Mouse (Mus musculus) embryo, embryonic 11.5 days (tissue): Measurements from ENCODE around the gene Coq8a.

Experiments
- DNase-seq: peaks from one replicate; pipeline ENCODE4 v3.0.0-alpha.2; 2012; ENCODE audit warnings: low read depth, low spot score

Gene Coq8a

DNA sequence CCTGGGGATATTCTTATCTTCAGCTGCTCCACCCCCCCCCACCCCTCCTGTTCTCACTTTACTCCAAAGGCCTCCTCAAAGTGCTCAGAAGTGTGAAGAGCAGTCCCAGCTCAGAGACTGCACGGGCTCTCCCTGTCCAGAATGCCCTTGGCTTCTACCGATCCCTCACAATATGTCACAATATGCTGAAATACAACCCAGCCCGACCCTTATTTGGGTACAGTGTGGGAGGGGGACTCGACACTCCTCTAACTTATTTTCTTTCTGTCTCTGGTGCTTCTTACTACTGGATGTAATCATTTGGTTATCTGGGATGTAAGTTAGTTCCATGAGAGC, 281 bp upstream of the Coq8a start:
- DNase-seq, result no peak

GRCm38 (mm10) chr1:180197956-180198355, 1.4 kb downstream of the Coq8a start:
- no peak for DNase-seq

GRCm38 (mm10) chr1:180196508-180196907, 2.9 kb downstream of the Coq8a start:
- no peak for DNase-seq

DNA sequence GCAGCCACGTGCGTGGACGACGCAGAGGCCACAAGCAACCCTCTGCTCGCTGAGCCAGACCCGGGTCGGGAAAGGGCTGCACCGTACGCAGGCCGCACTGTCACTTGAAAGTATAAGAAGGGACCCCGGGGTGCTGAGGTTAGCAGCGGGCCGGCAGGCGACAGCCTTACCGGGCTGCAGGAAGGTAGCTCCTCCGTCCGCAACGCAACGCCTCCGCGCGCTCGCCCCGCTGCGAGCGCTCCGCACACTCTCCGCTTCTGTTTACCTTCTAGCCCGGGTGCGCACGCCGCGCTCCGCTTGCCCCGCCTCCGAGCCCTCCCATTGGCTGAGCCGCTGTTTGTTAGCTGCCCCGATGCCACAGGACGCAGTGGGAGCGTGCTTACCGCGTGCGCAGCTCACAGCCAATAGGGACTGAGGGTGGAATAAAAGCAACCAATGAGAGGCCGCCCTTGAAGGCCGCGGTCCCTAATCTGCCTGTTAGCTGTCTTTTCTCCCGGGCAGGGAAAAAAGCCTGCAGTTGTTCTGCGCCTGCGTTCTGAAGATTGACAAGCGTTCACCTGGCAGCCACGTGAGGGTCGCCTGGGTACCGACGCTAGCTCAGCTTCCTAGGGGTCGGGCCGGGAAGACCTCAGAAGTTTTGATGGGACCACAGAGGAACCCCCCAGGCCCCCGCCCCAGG, 3.6 kb downstream of the Coq8a start:
- DNase-seq, result peak; percentile 92

- no peak for DNase-seq
Observed at GRCm38 (mm10) chr1:180194781-180195471, 4.5 kb downstream of the Coq8a start.

GRCm38 (mm10) chr1:180194048-180194447, 5.4 kb downstream of the Coq8a start:
- no peak for DNase-seq

DNA sequence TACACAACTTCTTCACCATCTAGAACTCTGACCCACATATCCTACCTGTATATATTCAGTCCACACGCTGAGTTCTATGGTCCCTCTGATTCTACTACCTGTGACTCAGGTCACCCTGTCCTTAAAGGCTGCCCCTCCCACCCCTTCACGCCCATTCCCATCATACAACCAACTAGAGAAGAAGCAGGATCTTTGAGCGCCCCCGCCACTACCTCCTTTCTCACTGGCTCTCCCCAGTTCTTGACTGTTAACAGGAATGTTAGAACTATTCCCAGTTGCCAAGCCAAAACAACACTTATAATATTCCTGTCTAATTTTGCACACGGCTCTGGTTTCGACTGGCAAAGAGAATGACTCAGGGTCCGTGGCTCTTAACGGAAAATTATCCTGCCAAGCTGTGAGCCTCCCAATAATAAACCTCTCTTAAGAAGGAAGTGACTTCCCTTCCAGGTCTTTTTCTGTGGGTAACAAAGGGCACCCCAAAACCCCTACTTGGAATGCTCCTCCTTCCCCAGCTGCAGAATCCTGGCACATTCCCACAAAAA, 5.9 kb downstream of the Coq8a start:
- DNase-seq, result no peak

GRCm38 (mm10) chr1:180192866-180193265, 6.5 kb downstream of the Coq8a start:
- DNase-seq, result no peak

DNA sequence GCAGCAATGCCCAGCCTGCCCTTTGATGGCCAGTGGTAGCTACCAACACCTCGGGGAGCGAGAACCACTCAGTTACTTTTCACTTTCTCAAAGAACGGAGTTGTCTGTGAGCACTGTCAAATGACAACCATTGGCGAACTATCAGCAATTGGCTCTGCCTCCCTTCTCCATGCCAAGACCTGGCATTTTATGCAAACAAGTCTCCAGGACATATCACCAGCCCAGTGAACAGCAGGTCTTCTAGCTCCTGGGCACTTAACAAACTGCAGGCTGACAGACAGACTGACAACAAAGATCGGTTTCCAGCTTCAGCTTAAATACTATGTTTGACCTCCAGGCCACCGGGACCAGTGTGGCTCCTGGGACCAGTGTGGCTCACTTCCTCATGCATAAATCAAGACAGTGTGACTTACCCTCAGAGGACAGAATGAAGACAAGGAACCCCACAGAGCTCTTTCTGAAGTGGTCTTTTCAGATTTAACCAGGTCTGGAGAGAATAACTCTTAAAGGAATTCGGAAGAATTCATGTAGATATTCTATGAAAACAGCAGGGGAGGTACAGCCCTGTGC, 7.7 kb downstream of the Coq8a start:
- no peak for DNase-seq

- DNase-seq, result no peak
Observed at GRCm38 (mm10) chr1:180191112-180191511, 8.3 kb downstream of the Coq8a start.

DNA sequence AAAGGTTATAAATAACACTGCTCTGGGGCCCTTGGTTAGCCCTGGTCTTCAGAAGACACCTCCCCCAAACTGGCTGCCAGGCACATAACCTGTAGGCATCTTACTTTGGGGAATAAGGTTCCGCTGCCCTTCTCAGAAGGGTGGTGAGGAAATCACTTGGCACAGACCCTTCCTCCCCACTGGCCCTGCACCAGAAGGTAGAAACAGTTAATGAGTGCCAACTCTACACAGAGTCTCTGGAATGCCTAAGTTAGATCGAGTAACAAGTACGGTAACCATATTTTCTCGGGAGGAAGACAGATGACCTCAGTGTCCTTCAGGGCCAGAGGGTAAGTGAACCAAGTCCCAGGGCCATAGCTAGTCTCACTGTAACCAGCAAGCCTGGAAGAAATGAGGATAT, 10.5 kb downstream of the Coq8a start:
- no peak for DNase-seq

DNA sequence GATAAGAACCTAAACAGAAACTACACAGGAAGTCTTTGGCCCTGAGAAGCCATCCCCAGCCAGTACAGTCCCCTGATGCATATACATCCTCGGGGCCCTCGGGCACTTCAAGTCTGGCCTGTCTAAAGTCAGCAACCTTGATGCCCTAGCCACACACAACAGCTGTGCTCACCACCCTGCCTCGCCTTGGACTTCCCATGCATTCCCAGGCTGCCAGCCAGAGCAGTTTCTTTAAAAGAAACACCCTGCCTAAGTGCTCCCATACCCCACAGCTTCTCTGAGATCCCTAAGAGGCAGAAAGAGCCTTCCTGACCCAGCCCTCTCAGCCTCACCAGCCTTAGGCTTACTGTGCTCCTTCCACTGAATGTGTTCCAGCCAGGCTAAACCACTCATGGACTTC, 13.0 kb downstream of the Coq8a start:
- no peak for DNase-seq

GRCm38 (mm10) chr1:180185877-180186276, 13.5 kb downstream of the Coq8a start:
- no peak for DNase-seq

GRCm38 (mm10) chr1:180184768-180185167, 14.6 kb downstream of the Coq8a start:
- DNase-seq, result no peak

DNA sequence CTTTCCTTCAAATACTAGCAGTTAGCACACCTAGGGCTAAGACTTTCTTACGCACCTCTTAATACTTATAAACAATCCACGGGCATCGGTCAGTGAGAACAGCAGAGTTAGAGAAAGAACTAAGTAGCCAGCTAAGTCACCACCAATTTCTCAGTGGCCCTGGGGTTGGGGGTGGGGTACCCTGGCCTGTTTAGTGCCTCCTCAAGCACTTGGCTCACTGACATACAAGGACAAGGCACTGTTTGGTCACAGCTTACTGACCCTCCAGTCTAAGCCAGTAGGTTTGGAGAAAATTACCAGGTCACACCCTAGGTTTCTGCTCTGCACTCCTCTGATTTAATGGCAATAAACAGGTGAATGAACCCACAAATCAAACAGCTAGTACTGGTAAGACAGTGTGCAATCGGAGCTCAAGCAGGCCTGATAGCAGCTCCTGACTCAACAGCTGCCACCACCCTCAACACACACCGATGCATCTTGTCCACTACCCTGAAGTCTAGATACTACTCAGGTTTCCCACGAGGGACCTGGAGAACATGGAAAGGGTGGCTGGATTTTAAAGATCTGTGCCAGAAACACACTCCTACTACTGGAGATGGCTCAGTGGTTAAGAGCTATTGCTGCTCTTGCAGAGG, 15.8 kb downstream of the Coq8a start:
- no peak for DNase-seq

- DNase-seq, result no peak
Observed at GRCm38 (mm10) chr1:180182731-180183130, 16.7 kb downstream of the Coq8a start.

DNA sequence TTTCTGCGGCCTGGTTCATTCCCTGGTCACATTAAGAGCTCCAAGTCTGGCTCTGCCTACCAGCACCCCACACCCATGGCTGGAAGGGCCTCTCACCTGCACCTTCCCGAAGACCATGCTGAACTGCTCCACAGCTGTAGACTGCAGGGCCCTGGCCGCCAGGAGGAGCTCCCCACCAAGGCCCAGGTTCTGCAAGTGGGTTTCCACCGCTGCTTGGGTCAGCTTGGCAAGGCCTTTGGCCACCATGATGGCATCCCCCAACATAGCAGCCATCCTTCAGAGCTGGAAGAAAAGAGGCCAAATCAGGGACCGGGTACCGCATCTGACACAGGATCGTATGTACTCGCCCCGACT, 17.5 kb downstream of the Coq8a start:
- DNase-seq, result no peak

GRCm38 (mm10) chr1:180181304-180181965, 18.0 kb downstream of the Coq8a start:
- DNase-seq, result no peak

DNA sequence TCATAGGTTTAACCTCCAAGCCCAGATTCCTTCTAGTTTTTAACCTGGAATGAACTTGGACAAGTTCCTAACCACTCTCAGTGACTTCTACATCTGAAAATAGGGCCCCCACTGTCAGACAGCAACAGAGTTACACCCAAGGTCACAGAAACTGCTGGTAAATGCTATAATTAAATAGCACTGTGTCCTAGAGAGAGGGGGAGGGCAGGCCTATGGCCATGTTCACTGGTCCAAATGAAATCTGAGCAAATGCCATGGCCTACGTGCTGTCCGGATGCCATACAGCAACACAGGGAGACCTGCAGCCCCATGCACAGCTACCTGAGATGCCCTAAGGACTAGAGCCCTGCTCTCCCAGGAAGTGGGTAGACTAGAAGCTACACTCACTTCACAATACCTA, 19.6 kb downstream of the Coq8a start:
- no peak for DNase-seq

- no peak for DNase-seq
Observed at GRCm38 (mm10) chr1:180179100-180179499, 20.3 kb downstream of the Coq8a start.

GRCm38 (mm10) chr1:180178340-180178739, 21.1 kb downstream of the Coq8a start:
- no peak for DNase-seq

DNA sequence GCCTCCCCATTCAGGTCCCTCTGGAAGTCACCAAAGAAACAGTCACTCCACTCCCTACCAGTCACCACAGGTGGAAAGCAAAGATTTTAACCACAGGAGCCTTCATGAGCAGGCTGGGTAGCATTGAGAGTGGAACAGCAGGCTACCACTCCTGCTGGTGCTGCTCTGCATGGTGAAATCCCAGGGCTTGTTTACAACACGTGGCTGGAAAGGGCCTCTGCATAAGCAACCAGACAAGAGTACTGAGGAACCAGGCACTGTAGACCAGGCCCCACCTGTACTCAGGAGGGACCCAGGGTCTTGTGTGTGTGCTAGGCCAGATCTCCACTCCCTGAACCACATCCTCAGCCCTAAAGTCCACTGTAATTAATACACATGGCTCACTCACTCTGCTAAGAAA, 22.6 kb downstream of the Coq8a start:
- DNase-seq, result no peak
